Mouse (Mus musculus): ENCODE measurements around the gene Herc4.

DNA sequence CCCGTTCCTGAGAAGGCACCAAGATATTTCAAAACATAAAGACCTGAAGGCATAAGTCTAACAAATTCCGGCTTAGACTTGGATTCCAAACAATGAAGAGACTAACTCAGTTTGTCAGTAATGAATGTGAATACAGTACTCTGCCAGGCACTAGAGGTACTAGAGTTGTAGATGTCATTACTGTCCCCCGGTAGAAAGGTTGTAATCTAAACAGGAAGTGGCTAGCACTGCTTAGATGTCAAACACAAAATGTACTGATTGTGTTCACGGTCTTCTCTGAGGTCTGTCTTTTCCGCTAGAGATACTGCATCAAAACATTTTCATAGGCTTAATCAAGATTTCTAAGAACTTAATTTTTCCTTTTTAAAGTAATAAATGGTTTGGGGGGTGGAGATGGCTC, 12.0 kb upstream of the Herc4 start:
- TF ChIP-seq POLR2A (IDR thresholded peaks at IDR 0.05; ENCODE audit: low read depth, low read length) = no peak
- no peak for TF ChIP-seq CTCF (IDR thresholded peaks at IDR 0.05; ENCODE audit: extremely low read depth, insufficient read length, insufficient replicate concordance, low read depth, low read length)

Measured in small intestine, adult 2 months (tissue).